9 mouse cellular contexts compared by ENCODE assay signal in the genomic region with DNA sequence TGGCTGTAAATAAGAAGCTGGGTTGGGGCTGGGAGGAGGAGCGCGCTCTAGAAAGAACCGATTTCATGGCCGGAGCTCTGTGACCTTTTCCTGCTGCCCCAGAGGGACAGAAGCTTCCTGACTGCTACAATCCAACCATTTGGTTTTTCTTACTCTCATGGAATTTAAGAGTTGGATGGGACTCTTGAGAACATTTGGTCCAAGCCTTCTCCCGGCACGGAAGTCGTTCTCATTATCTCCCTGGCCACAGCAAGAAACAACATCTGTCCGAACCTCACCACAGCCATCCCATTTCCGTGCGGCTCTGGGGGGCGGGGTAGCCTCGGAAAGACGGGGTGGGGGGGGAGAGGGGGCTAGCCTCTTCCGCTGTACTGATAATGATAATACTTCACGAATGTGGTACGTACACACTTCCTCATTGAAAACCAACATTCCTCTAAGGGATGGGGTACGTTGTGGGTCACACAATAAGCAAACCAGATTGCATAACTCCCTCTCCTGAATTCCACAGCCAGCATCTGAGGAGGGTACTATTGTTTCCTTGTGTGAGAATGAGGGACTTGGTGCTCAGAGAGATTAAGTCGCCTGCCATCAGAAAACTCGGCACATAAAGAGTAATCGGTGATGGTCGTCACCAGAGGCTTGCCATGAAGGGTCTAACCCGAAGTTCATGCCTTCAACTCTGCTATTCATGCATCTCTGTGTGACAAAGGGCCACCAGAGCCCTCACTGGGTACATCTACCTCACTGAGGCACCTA. TPM values are rescaled to one million over a fixed set of nuclear protein-coding genes. Genes with fewer than 3 reads are reported as not detected.
DNase-seq lines count a peak whose midpoint lies in the region; ATAC-seq lines count a peak whose summit lies in the region.
"Had no signal": no experiment of that assay in that cellular context is flagged by ENCODE, and none has a peak within 500 bp of the region (broad histone marks: within the 10 kb centered on the region; RNA-seq: fewer than 3 reads in every experiment).

No protein-coding gene starts in this region.

- H3K4me1 ChIP-seq in embryonic facial prominence, embryonic 13.5 days: no peaks in the 10 kb centered on the region
- H3K4me1 ChIP-seq in liver, embryonic 15.5 days (replicated peaks): peaks cover 7% of the 10 kb centered on the region; the same call in 1 of the 2 replicates
- H3K4me1 ChIP-seq in forebrain, embryonic 14.5 days (ENCODE audit: control insufficient read depth, insufficient read depth, low read length): no peaks in the 10 kb centered on the region

- DNase-seq in adrenal gland, postnatal 14 days: peak; percentile 15
- DNase-seq in adrenal gland, postnatal 4 days (ENCODE audit: low spot score in 2 of 2): no peak
- DNase-seq in heart, postnatal 14 days: peak; percentile 51 to 58
- DNase-seq in right cerebral cortex, postnatal 4 days: no peak
- no peak for DNase-seq in layer of hippocampus, adult 18-20 months (ENCODE audit: low spot score in 2 of 2)
- DNase-seq in forebrain, embryonic 14.5 days (ENCODE audit: low spot score): no peak

- H3K36me3 ChIP-seq in embryonic facial prominence, embryonic 13.5 days: no peaks in the 10 kb centered on the region
- no peaks in the 10 kb centered on the region for H3K36me3 ChIP-seq in liver, embryonic 15.5 days (replicated peaks)
- no peaks in the 10 kb centered on the region for H3K36me3 ChIP-seq in forebrain, embryonic 14.5 days (ENCODE audit: control insufficient read depth, insufficient read depth, low read length)

- intact Hi-C loops in heart, postnatal 14 days (cut with DNase I): loop anchor here (1.0 to 5.0 kb wide), 2 partner anchors 238 to 394 kb away; no protein-coding TSS in a partner anchor

- ATAC-seq in embryonic facial prominence, embryonic 13.5 days (ENCODE audit: insufficient number of reproducible peaks, insufficient read depth, low FRiP score, low TSS enrichment, low read depth): no peak
- no peak for ATAC-seq in liver, embryonic 15.5 days (ENCODE audit: insufficient read depth)
- ATAC-seq in forebrain, embryonic 14.5 days: no peak
- ATAC-seq: Patski had no signal

- WGBS in embryonic facial prominence, embryonic 13.5 days: 67% methylated on average over 22 of the region's 22 CpGs
- WGBS in liver, embryonic 15.5 days (ENCODE audit: insufficient replicate concordance): 60% methylated on average over 22 of the region's 22 CpGs
- 90% methylated on average over 22 of the region's 22 CpGs for WGBS in forebrain, embryonic 14.5 days

- peak overlapping the region; percentile 57; the same call in 1 of the 2 replicates for H3K27ac ChIP-seq in embryonic facial prominence, embryonic 13.5 days
- no peak overlapping the region for H3K27ac ChIP-seq in liver, embryonic 15.5 days (replicated peaks)
- H3K27ac ChIP-seq in forebrain, embryonic 14.5 days (ENCODE audit: low read depth, low read length): no peak overlapping the region

- no peaks in the 10 kb centered on the region for H3K9me3 ChIP-seq in embryonic facial prominence, embryonic 13.5 days
- H3K9me3 ChIP-seq in liver, embryonic 15.5 days (replicated peaks): no peaks in the 10 kb centered on the region
- H3K9me3 ChIP-seq in forebrain, embryonic 14.5 days (replicated peaks; ENCODE audit: control insufficient read depth, low read length): no peaks in the 10 kb centered on the region

- H3K9ac ChIP-seq in embryonic facial prominence, embryonic 13.5 days: no peak overlapping the region
- no peak overlapping the region for H3K9ac ChIP-seq in liver, embryonic 15.5 days
- H3K9ac ChIP-seq in forebrain, embryonic 14.5 days (ENCODE audit: low read length): no peak overlapping the region

- no peak overlapping the region for H3K4me3 ChIP-seq in embryonic facial prominence, embryonic 13.5 days
- no peak overlapping the region for H3K4me3 ChIP-seq in liver, embryonic 15.5 days (replicated peaks)
- no peak overlapping the region for H3K4me3 ChIP-seq in forebrain, embryonic 14.5 days (ENCODE audit: low read depth, low read length)

- peak overlapping the region; percentile 37; the same call in 1 of the 2 replicates for H3K4me2 ChIP-seq in embryonic facial prominence, embryonic 13.5 days
- peak overlapping the region; percentile 7; the same call in 1 of the 2 replicates for H3K4me2 ChIP-seq in liver, embryonic 15.5 days
- H3K4me2 ChIP-seq in forebrain, embryonic 14.5 days (ENCODE audit: low read length): no peak overlapping the region

- H3K27me3 ChIP-seq in embryonic facial prominence, embryonic 13.5 days: no peaks in the 10 kb centered on the region
- no peaks in the 10 kb centered on the region for H3K27me3 ChIP-seq in liver, embryonic 15.5 days
- H3K27me3 ChIP-seq in forebrain, embryonic 14.5 days (replicated peaks; ENCODE audit: control insufficient read depth, insufficient read depth, low read length): no peaks in the 10 kb centered on the region
- H3K27me3 ChIP-seq: Patski had no signal

RNA-seq across cellular contexts. Expression of gene 1700012B07Rik, which starts 46.2 kb away (rescaled TPM):
- total RNA-seq in adrenal gland, postnatal 14 days (2021): not detected in 2 replicates
- not detected for total RNA-seq in adrenal gland, postnatal 4 days (2021)
- polyA plus RNA-seq in embryonic facial prominence, embryonic 13.5 days (2015; fragmentation: Nextera tagmentation; extraction: Ambion mirVana): not detected in 2 replicates
- total RNA-seq in heart, postnatal 14 days (2021): not detected
- not detected in 2 replicates for polyA plus RNA-seq in liver, embryonic 15.5 days (2015; fragmentation: Nextera tagmentation; extraction: Ambion mirVana)
- not detected for total RNA-seq in layer of hippocampus, adult 18-20 months (2021)
- not detected in 2 replicates for polyA plus RNA-seq in forebrain, embryonic 14.5 days (2014; fragmentation: Nextera tagmentation; extraction: Ambion mirVana)
- polyA plus RNA-seq: Patski had no signal

Comparison
In these comparisons a context has a peak if more than half of its experiments do, and no peak if none do; other contexts are left out.
1. DNase-seq: peak in adrenal gland, postnatal 14 days (single experiment) and heart, postnatal 14 days (2 of 2); none in adrenal gland, postnatal 4 days (0 of 2), right cerebral cortex, postnatal 4 days (single experiment), layer of hippocampus, adult 18-20 months (0 of 2) and forebrain, embryonic 14.5 days (single experiment).